Mouse (Mus musculus): Measurements from ENCODE around the gene Vipas39. TPM values are rescaled to one million over a fixed set of nuclear protein-coding genes. Genes with fewer than 3 reads are reported as not detected.
"Not testable (repeated sequence)": the region's sequence is repeated elsewhere in the genome, so short reads cannot be mapped to it uniquely, and the experiment has no call there.

Gene Vipas39
- polyA plus RNA-seq, 3 experiments from 2014 or later, result 31.3 to 41.3 (median 38.9) TPM

DNA sequence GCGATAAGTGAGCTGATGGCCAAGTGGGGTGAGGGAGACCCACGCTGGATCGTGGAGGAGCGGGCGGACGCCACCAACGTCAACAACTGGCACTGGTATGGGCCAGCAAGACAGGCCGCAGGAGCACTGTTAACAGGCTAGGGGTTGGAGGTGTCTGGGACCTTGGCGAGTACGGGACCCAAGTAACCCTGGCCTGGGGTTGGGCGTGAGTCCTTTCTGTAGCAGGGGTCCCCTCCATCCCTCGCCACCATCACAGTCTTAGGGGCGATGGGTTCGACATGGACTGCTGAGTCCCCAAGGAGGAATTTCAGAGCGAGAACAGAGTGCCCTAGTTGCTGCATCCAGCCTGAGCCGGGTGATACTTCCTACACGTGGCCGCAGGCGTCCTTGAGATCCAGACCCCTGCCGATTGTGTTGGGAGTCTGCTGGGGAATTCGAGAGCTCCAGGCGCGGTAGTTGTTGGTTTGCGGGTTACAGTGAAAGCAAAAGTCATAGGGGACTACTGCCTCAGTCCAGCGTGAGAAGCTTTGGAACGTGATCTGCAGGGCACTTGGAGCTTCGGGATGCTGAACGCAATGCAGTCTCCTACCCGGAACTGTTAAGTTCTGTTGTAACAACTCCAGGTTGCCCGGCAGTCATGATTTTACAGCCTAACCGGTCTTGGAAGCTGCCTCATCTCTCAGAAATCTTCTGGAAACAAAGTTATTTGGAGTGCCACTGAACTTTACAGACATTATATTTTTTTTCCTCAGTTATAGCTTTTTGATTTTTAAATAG lies 959 bp upstream of the Vipas39 start:
- ATAC-seq, result peak; percentile 2

DNA sequence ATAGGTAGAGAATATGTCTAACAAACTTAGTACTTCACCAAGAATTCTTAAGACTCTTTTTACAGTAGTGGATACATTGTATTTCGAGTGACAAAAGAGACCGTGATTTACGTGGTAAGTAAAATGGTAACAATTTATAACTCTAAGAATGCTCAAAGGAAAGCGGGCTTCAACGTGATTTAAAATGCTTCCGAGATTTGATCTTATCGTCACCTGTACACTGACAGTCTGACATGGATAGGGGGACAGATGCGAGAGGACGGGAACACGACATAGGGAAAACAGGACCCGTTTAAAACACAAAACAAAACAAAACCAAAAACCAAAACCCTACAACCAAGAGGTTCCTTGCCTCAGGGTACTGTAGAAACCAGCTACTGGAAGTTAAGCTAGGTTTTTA lies 612 bp downstream of the Vipas39 start:
- ATAC-seq, result no peak

DNA sequence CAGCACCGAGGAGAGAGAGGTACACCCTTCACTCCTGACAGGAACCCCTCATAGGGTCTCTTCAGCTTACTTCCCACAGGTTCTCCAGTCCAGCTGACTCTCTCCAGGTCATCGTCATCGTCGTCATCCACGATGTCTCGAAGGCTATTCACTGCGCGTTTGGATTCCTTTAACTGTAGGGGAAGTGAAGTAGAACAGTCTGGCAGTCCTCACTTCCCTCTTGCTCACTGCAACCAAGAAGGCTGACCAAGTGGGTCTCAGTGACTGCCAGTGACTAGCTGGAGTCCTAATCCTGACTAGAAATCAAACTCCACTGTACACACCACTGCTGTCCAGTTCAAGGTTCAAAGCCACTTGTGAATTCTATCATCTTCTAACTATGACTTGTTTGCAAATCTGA lies 5.5 kb downstream of the Vipas39 start:
- ATAC-seq, result no peak

DNA sequence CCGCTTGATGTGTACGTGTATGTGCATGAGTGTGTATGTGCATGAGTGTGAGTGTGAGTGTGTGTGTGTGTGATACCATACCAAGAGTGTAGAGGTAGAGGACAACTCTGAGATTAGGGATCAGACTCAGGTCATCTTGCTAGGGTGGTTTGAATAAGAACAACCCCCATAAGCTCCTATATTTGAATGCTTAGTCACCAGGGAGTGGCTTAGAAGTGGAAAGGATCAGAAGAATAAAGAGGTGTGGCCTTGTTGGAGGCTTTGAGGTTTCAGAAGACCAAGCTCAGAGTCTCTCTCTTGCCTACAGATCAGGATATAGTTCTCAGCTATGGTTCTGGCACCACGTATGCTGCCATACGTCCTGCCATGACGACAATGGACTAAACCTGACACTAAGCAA lies 9.4 kb downstream of the Vipas39 start:
- ATAC-seq, result no peak

DNA sequence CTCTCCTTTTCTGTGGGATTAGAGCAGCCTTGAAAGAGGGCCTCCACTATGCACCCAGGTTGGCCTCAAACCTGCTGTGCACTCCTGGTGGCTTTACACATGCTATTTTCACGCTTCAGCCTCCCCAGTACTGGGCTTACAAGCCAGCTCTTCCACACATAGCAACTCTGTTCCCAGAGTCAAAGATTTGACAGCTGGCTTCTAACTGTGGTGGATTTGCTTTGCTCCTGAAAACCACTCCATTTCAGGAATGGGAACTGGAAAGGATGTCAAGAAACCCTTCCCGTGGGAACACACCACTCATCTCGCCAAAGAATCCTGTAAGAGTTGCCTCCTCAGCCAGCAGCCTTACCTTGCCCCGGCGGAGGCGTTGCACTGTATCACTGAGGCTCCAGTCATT lies 12.2 kb downstream of the Vipas39 start:
- ATAC-seq, result no peak

DNA sequence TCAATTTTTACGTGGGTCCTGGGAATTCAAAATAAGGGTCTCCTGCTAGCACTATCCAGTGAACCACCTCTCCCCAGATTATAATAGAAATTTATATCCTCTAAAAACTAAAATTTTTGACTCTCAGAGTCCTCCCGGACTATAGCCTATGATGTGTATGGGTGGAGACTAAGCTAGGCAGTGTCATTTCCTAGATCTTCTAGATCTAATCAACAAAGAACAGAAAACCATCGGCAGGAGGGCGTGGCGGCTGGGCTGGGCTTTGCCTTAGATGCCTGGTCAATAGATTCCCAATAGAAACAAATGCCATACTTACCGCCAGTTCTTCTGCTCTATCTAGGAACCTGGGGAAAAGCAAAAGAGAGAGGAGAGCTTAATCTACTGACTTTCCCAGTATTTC lies 15.9 kb downstream of the Vipas39 start:
- ATAC-seq, result no peak

DNA sequence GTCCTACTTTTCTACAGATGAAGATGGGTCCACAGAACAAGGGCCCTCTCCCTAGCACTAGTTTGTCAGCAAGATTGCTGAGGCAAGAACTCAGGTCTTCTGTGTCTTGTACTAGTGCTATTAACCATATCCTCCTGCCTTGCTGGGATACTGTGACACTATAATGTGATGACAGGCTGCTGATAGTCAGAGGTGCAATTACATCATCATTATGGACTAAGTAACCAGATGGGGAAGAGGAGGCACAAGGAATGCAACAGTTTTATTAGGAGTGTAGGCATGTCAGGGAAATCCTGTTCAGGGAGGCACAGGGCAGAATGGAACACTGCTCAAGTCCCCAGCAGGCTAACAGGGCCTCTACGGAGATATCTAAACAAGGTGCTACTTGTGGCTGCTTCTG lies 27.4 kb downstream of the Vipas39 start, which contains the start of gene Noxred1:
Gene Noxred1 (minus strand): TSS at position 101 of the 400 bp plus-strand sequence.
- no peak for ATAC-seq

DNA sequence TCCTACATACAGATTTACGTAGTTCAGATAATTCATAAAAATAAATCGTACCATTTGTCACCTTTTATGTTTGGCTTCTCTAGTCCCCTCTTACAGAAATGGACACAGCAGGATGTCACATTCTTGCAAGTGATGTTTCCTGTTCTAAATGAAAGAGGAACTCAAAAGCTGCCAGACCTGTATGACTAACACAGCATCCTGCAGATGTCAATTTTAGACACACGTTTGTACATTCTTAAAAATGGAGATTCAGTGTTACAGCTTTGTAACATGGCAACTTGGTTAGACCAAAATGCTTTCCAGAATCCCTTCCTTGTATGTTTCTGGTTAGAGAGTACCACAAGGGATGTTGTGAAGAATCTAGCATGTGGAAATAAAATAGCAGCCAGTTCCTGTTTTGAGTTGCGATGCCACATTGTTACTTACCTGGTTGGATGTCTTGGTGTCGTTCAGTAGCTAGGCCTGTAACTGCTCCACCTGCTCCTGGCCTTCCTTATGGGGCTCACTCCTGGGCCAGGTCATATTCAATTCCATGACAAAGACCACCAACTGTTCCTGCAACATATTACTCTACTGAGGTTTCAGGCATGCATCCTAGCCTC lies 29.1 kb downstream of the Vipas39 start:
- peak; percentile 64 for ATAC-seq

DNA sequence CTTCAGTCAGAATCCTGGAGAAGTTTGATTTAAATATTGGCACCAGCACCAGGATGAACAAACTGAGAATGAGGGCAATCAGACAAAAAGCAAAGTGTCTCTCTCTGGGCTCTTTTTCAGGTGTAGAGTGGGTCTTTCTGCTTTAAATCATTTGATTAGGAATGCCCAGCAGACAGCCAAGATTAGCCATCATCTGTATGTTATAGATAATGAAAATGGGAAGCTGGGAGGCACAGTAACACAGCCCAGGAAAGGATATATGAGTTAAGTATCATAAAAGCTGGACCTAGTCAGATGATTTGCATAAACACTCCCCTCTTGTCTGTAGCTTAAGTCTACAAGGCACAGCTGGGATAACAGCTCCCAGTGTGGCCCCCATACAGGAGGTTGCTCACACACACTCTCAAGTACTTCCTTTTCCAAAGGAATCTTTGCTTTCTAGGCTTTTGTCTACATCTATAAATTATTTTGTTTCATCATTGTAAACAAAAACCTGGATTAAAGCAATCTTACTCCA lies 35.6 kb downstream of the Vipas39 start:
- ATAC-seq, result no peak

DNA sequence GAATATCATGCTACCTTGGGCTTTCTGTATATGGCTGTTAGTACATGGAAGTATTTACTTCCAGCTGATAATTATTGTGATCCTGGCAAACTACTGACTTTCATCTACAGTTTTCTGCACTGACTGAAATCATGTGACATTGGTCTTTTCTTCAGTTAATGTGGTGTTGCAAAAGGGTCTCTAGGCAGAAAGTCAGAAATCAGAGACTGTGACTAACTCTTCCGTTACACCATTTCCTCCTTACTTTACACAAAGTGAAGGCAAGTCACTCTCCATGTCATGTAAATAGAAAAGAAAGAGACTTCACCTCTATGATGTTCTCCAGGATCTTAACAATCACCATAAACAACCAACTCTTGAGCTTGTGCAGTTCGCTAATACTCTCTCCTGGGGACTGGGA lies 36.4 kb downstream of the Vipas39 start:
- ATAC-seq, result no peak

DNA sequence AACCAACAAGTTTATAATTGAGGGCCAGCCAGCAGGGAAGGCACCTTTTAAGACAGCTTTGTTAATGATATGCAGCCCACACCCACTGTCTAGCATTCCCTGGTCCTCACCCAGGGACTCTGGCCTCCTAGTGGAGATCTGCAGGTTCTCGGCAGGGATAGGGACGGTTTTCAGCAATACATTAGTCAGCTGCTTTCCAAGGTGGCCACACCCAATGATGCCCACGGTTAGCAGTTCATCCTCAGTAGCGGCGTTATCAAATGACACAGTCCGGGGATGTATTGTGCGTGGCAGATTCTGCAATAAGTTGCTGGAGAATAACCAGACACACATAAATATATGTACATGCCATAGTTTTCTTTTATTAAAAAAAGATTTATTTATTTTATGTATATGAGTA lies 39.3 kb downstream of the Vipas39 start:
- no peak for ATAC-seq

DNA sequence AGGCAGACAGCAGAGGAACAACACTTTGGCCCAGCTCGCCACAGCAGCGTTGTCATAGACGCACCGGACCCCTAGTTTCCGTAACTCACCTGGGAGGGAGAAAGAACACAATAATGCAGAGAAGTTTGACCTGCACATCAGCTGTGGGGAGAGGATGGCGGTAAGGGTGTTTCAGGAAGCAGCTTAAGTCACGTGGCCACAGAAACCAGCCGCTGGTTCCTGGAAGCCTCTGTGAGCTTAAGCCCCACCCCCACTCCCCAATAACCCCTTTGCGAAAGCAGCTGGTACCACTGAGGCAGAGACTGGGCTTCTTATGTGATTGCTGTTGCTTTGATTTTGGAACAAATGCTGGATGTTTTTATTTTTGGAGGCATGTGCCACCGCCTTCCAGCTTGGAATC lies 41.1 kb downstream of the Vipas39 start:
- ATAC-seq, result no peak

DNA sequence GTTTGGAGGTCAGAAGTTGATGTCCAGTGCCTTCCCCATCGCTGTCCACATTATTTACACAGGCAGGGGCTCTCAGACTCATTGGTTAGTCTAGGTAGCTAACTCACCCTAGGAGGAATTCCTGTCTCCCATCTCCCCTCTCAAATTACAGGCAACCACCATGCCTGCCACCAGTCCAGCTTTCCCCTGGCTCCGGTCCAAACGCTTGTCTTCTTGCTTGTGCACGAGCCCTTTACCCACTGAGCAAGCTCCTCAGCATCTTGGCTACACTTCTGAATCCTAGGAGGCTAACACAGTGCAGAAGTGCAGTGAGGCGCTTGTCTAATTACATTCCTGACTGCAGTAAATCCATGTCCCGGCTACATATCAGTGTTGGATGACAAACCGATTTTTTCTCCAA lies 46.7 kb downstream of the Vipas39 start:
- no peak for ATAC-seq

DNA sequence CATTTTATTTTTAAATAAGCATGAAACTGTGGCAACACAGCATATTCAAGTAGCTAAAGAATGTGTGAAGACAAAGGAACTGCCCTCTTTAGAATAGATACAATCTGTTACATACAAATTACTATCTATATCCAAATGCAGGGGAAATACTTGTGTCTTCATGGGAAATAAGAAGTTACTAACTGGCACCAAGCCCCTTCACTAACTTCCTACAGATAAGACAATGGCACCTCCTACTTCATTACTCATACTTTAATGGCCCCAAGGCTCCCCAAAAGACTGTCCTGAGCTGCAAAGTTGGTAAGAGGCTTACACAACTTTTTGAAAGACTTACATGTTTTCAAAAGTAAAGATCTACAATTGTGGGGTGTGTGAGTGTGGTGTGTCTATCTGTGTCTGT lies 48.5 kb downstream of the Vipas39 start:
- no peak for ATAC-seq

DNA sequence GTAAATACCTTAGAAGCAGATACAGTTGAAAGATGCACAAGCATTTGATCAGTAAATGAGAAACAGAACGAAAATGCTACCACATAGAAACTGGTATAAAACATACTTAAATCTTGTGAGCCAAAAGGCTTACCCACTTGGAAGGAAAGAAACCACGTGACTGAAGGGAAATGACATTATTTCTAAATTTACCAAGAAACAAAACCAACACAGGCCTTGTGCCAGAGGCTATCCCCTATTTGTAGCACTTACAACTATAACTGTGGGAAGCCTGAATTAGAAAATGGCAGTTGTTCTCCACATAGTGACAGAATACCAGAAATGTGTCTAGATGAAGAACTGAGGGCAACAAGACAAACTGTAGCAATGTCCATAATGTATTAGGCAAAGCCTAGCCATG lies 50.0 kb downstream of the Vipas39 start:
- no peak for ATAC-seq

DNA sequence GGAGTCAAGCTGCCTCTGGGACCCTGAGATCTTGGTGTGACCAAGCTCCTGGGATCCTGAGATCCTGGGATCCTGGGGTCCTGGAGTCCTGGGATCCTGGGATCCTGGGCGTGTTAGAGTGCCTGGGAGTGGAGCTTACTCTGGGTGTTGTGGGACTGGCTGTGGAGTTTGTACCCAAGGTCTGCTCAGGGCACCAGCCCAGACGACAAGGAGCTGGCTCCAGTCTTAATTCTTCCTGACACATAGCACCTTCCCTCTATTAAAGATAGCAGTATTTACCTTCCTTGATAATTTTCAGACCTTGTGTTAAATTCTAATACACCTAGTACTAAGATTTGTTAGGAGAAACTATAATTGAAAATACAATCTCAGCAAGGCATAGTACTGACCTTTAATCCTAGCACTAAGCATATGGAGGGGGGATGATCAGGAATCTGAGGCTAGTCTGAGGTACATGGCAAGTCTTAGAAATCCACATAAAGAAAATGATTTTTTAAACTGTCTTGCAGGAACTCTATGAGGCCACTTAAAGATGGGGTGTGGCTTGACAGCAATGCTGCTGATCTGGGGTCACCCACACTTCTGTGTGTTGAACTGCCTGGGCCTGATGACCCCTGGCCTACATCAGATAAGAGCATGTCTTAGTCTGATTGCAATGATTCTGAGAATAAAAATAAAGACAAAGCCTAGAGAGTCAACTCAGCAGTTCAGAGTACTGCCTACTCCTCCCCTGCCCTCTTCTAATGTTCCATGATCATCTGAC lies 53.0 kb downstream of the Vipas39 start:
- no peak for ATAC-seq

DNA sequence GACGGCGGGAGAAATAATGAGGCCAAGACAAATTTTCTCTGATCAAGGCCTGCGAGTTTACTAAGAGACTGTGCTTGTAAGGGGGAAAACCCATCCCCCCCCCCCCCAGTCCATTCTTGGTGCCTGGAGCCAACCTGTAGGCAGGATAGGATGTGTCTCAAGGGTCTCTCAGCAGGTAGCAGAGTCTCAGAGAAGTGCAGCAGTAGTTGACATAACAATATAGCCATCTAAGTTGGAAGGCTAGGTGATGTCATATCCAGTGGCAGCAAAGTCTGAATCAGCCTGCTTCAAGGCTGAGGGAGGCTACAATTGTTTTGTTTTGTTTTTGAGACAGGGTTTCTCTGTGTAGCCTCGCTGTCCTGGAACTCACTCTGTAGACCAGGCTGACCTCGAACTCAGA lies 60.3 kb downstream of the Vipas39 start:
- ATAC-seq, result not testable (repeated sequence)

DNA sequence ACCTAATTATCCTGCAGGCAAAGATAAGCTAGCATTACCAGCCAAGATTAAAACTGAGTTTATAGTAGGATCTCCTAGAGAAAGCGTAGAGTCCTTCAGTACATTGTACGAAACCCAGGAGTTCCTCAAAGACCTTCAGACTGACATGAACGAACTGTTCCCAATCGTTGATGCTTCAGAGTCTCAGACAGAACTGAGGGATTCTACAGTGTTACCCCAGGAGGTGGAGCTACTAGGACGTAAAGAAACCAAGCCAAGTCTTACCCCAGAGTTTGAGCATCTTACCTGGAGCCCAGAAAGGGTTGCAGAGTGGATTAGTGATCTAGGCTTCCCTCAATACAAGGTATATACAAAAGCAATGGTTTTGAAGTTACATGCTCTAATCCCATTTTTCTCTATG lies 64.4 kb downstream of the Vipas39 start:
- no peak for ATAC-seq

DNA sequence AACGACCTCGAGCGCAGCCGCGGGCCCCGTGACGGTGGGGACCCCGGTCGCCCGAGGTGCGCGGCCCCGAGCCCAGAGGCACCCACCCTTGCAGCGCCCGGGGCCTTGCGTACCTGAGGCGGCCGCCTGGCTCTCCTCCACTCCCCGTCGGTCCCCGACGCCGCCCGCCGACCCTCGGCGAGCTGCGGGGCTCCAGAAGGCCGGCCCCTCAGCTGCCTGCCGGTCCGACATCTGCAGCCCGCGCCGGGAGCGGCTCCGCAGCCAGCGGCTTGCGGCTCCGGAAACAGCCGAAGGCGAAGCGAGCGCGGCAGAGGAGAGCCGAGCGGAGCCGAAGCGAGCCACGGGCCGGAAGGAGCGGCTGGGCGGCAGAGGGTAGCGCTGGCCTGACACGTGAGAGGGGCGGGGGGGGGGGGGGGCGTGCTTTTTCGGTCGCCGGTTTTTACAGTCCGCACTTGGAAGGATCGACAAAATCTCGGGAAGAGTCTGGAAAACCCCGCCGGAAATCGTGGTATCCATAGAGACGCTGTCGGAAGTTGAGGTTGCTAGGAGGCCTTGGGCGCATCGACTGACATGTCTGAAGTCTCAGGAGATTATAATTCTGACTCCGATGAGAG lies 66.0 kb downstream of the Vipas39 start, which contains the start of gene Tmed8:
Gene Tmed8 (minus strand): TSS at position 482 of the 614 bp plus-strand sequence.
- peak; percentile 85 for ATAC-seq

DNA sequence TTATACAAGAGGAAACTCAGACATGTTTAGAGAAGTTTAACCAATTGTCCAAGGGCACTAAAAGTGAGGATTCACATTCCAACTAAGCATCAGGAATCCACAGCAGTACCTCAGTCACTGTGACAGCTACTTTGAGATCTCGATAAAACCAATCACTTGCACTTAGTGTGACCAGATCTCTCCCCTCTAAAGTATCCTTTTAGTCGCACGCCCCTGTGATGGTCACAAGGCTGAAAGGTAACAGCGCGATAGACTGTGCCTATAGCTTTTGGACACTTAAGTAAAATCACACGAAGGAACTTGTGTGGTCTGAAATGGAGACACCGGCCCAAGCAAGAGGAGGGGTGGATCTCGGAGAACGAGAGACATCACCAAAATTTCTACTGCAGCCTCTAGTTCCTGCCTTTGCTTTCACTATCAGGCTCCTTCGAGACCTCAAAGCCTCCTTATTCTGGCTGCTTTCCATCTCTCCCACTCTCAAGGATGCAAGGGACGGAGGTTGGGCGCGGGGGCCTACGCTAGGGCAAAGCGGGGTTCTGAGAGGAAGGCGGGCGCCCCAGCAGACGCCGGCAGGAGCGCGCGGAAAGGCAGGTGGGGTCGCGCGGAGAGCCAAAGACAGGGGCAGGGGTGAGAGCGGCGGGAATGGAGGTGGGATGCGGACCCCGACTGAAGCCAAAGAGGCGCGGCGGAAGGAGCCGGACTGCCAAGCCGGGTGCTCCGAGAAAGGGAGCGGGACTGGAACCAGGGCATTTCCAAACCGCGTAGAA lies 66.7 kb downstream of the Vipas39 start, which contains the start of gene Samd15:
Gene Samd15 (plus strand): TSS at position 518 of the 767 bp plus-strand sequence.
- peak; percentile 56 for ATAC-seq

DNA sequence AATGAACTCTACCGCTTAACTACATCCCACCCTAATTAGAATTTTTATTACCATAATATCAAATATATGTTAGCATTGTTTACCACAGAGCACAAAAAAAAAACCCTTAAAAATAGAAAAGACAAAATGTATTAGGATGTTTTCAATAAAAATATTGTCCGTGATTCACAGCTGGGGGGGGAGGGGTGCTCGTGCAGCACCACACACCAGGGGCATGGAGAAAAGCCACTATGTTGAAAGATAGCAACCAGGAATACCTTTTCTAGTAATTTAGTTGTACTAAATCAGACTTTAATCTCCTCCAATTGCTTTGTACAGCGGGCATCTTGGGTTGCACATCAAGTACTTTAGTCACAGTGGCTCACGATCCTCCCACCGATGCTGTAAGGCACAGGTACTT lies 67.3 kb downstream of the Vipas39 start:
- ATAC-seq, result no peak

DNA sequence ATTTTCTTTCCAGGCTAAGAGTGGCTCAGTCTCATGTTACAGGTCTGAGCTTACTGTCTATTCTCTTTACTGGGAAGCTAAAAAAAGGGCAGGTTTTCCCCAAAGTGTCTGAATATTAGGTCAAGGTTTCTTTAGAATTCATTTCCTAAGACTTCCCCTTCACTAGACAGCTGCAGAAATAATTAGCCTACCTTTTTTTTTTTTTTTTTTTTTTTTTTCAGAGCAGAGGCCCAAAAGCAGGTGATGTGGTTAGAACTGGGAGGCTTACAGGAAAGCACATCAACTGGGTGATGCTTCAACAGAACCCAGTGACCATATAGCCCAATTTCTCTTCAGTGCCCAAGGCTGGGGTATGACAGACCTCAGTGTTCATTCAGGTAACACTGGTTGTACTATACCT lies 69.7 kb downstream of the Vipas39 start:
- no peak for ATAC-seq
